Mouse (Mus musculus) right cerebral cortex, adult 18-20 months (tissue): ENCODE measurements around the gene Sh2b3.

Experiments used
- DNase-seq: peaks from one replicate; pipeline ENCODE4 v3.0.0; 2022; ENCODE audit warnings: mixed read lengths

Gene Sh2b3

DNA sequence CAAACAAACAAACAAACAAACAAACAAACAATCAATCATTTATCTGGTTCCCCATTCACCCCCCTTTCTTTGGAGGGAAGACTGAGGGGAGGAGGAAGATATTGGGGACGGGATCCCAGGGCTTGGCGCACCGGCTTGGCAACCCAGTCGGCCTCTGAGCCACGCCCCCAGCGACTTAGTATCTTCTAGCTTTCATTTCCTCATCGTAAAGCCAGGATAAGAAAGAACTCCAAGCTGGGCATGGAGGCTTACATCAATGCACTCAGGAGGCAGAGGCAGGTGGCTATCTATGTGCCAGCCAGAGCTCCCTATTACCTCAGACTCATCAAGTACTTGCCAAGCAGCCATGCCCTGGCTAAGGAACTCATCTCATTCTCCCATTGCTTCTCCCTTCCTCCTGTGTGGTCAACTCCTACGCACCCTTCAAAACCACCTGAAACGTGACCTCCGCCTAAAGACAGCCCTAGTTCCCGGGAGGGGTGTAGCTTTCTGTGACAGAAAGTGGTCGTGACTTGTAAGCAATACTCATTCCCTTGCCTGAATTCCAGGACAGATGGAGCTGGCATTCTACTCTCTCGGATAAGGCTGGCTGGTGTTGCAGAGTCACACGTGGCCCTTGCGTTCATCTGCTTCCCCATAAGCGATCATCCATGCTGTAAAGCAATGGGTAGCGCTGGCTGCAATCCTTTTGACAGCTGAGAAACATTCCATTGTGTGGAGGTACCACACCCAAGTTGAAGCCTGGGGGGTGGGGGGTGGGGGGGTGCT is 5.9 kb upstream of the Sh2b3 start:
- no peak for DNase-seq

GRCm38 (mm10) chr5:121842665-121843118 is 5.2 kb upstream of the Sh2b3 start:
- DNase-seq, result peak; percentile 74

DNA sequence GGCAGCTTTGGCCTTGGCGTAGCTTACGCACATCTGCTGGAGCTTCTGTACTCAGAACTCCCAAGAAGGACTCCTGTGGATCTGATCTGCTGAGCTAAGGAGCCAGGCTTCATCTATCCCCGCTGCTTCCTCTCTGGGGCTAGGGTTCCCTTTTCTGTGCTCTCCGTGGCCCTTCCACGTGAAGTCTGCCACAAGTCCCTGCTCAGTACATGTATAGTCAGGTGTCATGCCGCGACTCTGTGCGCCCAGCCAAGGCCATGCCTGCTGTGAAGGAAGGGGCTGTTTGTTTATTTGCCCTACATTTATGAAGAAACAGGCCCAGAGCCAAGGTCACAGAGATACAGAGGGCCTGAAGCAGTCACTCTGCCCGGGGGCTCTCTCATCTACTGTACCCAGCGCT is 4.5 kb upstream of the Sh2b3 start:
- DNase-seq, result no peak

GRCm38 (mm10) chr5:121841516-121841915 is 4.1 kb upstream of the Sh2b3 start:
- no peak for DNase-seq

- DNase-seq, result no peak
Measured at GRCm38 (mm10) chr5:121839128-121839473, 1.7 kb upstream of the Sh2b3 start.

- peak; percentile 39 for DNase-seq
Measured at GRCm38 (mm10) chr5:121838341-121839127, 1.1 kb upstream of the Sh2b3 start.

- peak; percentile 76 for DNase-seq
Measured at GRCm38 (mm10) chr5:121836692-121837415, 592 bp downstream of the Sh2b3 start.

GRCm38 (mm10) chr5:121835949-121836691 is 1.3 kb downstream of the Sh2b3 start:
- DNase-seq, result peak; percentile 49

GRCm38 (mm10) chr5:121834991-121835747 is 2.3 kb downstream of the Sh2b3 start:
- no peak for DNase-seq

- DNase-seq, result no peak
Measured at GRCm38 (mm10) chr5:121834241-121834606, 3.2 kb downstream of the Sh2b3 start.

- DNase-seq, result no peak
Measured at GRCm38 (mm10) chr5:121833572-121834240, 3.7 kb downstream of the Sh2b3 start.

- no peak for DNase-seq
Measured at GRCm38 (mm10) chr5:121833159-121833558, 4.3 kb downstream of the Sh2b3 start.

- no peak for DNase-seq
Measured at GRCm38 (mm10) chr5:121832376-121833155, 4.9 kb downstream of the Sh2b3 start.

GRCm38 (mm10) chr5:121831002-121831601 is 6.3 kb downstream of the Sh2b3 start:
- DNase-seq, result no peak

GRCm38 (mm10) chr5:121828491-121829432 is 8.7 kb downstream of the Sh2b3 start:
- DNase-seq, result peak; percentile 64

DNA sequence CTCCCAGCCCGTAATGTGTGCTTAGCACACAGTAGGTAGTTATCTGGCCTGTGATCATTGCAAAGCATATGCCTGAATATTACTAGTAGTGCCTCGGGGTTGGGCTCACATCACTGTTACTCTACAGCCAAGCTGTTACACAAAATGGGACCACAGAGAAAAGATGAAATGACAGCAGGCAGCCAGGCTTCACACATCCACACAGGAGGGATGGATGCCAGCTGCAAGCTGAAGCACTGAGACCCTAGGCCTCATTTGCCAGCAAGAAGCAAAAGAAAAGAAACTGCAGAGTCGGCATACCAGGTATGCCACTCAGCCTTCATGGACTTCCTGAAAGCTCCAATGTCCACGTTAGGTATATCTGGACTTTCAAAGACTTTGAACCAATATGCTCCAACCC is 9.6 kb downstream of the Sh2b3 start:
- no peak for DNase-seq

DNA sequence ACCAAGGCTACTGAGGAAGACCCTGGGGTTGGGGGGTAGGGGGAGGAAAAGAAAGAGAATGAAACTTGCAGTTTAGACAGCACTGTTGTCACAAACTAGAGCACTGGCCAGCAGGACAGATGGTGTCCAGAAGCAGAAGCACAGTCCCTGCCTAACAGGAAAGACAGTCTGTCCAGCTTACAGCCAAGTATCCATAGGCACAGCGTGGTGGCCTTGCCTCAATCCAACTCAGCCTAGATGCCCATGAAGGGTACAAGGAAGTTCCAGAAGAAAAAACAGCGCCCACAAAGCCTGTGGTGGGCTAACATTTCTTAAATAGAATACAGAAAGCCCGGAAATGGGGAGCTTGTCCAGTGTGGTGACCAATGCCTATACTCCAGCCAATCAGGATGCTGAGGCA is 11.8 kb downstream of the Sh2b3 start:
- DNase-seq, result no peak

- no peak for DNase-seq
Measured at GRCm38 (mm10) chr5:121824121-121824520, 13.3 kb downstream of the Sh2b3 start.

DNA sequence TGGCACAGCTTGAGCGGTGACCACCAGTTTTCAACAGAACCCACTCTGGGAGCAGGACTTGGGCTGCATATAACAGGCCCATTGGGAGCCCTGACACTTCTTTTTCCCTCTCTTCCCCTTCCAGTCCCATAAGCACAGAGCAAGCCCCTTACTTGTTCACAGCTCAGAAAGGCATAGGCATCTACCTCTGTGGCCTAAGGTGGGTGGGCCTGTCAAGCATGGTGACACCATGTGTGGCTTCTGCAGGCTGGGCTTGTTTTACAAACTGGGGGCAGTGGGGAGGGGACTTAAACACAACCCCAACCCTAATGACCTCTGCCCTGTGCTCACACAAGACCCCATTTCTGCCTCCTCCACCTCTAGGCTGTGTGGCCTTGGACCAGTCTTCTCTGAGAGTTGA is 13.8 kb downstream of the Sh2b3 start:
- no peak for DNase-seq
